Mouse (Mus musculus) layer of hippocampus, adult 11-12 months (tissue): ENCODE measurements at regions not wholly inside any gene's neighbourhood (a gene's known extent, or its start where the extent isn't known, plus 50 kb on each side); places are given as distances from the start of the nearest gene placed in this dataset.

Experiments used
- DNase-seq: peaks from one replicate; pipeline ENCODE4 v3.0.0; 2022; ENCODE audit warnings: low spot score

GRCm38 (mm10) chr13:97451276-97451675, 210.4 kb downstream of the Enc1 start:
- DNase-seq = no peak

GRCm38 (mm10) chr13:97448123-97448522, 207.2 kb downstream of the Enc1 start:
- DNase-seq = no peak

- no peak for DNase-seq
Observed at GRCm38 (mm10) chr13:97443731-97444428, 203.0 kb downstream of the Enc1 start.

- no peak for DNase-seq
Observed at GRCm38 (mm10) chr13:97442806-97443205, 201.9 kb downstream of the Enc1 start.

- peak; percentile 38 for DNase-seq
Observed at GRCm38 (mm10) chr13:97442283-97442682, 201.4 kb downstream of the Enc1 start.

GRCm38 (mm10) chr13:97441803-97442202, 200.9 kb downstream of the Enc1 start:
- DNase-seq = no peak

- DNase-seq = peak; percentile 38
Observed at GRCm38 (mm10) chr13:97439216-97439979, 198.5 kb downstream of the Enc1 start.

- DNase-seq = no peak
Observed at GRCm38 (mm10) chr13:97438692-97439091, 197.8 kb downstream of the Enc1 start.

GRCm38 (mm10) chr13:97438277-97438676, 197.4 kb downstream of the Enc1 start:
- no peak for DNase-seq

GRCm38 (mm10) chr13:97436719-97437350, 195.9 kb downstream of the Enc1 start:
- no peak for DNase-seq

GRCm38 (mm10) chr13:97435865-97436718, 195.2 kb downstream of the Enc1 start:
- peak; percentile 46 for DNase-seq

GRCm38 (mm10) chr13:97434961-97435864, 194.3 kb downstream of the Enc1 start:
- DNase-seq = no peak

- no peak for DNase-seq
Observed at GRCm38 (mm10) chr13:97434167-97434566, 193.3 kb downstream of the Enc1 start.

GRCm38 (mm10) chr13:97432627-97433026, 191.7 kb downstream of the Enc1 start:
- DNase-seq = no peak

GRCm38 (mm10) chr13:97430885-97431284, 190.0 kb downstream of the Enc1 start:
- no peak for DNase-seq

- DNase-seq = no peak
Observed at GRCm38 (mm10) chr13:97428163-97428562, 187.3 kb downstream of the Enc1 start.

GRCm38 (mm10) chr13:97427537-97427936, 186.6 kb downstream of the Enc1 start:
- no peak for DNase-seq

- DNase-seq = no peak
Observed at GRCm38 (mm10) chr13:97425731-97426130, 184.8 kb downstream of the Enc1 start.

GRCm38 (mm10) chr13:97423911-97424310, 183.0 kb downstream of the Enc1 start:
- DNase-seq = no peak

- DNase-seq = no peak
Observed at GRCm38 (mm10) chr13:97423298-97423817, 182.5 kb downstream of the Enc1 start.

- no peak for DNase-seq
Observed at GRCm38 (mm10) chr13:97422897-97423296, 182.0 kb downstream of the Enc1 start.
